Mouse (Mus musculus) adrenal gland, adult 8-10 months (tissue): ENCODE measurements around the gene Cela3a. TPM values are rescaled to one million over a fixed set of nuclear protein-coding genes. Genes with fewer than 3 reads are reported as not detected.
A peak's percentile ranks its signal among the peaks of the same experiment; 100 is the strongest.
"Not testable (repeated sequence)": the region's sequence is repeated elsewhere in the genome, so short reads cannot be mapped to it uniquely, and the experiment has no call there.

Source experiments
- DNase-seq: peaks from one replicate; pipeline ENCODE4 v3.0.0; 2022
- total RNA-seq, 4 experiments: library from RNA; stranded (reverse); gene quantifications; 2 replicates each; pipeline ENCODE4 v1.2.4; 2022

Cela3a gene
- total RNA-seq, 4 experiments from 2014 or later, result not detected

GRCm38 (mm10) chr4:137414936-137415335, 5.3 kb upstream of the Cela3a start:
- no peak for DNase-seq

GRCm38 (mm10) chr4:137412185-137412709, 2.7 kb upstream of the Cela3a start:
- DNase-seq, result not testable (repeated sequence)

GRCm38 (mm10) chr4:137405571-137405970, 4.0 kb downstream of the Cela3a start:
- no peak for DNase-seq

GRCm38 (mm10) chr4:137396641-137397525, 12.7 kb downstream of the Cela3a start:
- DNase-seq, result peak; percentile 79

- DNase-seq, result peak; percentile 57
Measured at GRCm38 (mm10) chr4:137393378-137394135, 16.0 kb downstream of the Cela3a start.

- DNase-seq, result peak; percentile 63
Measured at GRCm38 (mm10) chr4:137392874-137393273, 16.7 kb downstream of the Cela3a start.

- DNase-seq, result no peak
Measured at GRCm38 (mm10) chr4:137391287-137391686, 18.3 kb downstream of the Cela3a start.

- no peak for DNase-seq
Measured at GRCm38 (mm10) chr4:137390196-137390595, 19.4 kb downstream of the Cela3a start.

GRCm38 (mm10) chr4:137388983-137389382, 20.6 kb downstream of the Cela3a start:
- DNase-seq, result no peak

GRCm38 (mm10) chr4:137388059-137388794, 21.4 kb downstream of the Cela3a start:
- peak; percentile 83 for DNase-seq

GRCm38 (mm10) chr4:137387482-137388058, 22.0 kb downstream of the Cela3a start:
- DNase-seq, result no peak

GRCm38 (mm10) chr4:137380702-137381605, 28.6 kb downstream of the Cela3a start:
- DNase-seq, result no peak

GRCm38 (mm10) chr4:137379713-137380255, 29.8 kb downstream of the Cela3a start:
- no peak for DNase-seq

- no peak for DNase-seq
Measured at GRCm38 (mm10) chr4:137379085-137379484, 30.5 kb downstream of the Cela3a start.

GRCm38 (mm10) chr4:137377526-137378304, 31.9 kb downstream of the Cela3a start:
- DNase-seq, result peak; percentile 42

- DNase-seq, result no peak
Measured at GRCm38 (mm10) chr4:137376778-137377177, 32.8 kb downstream of the Cela3a start.

- no peak for DNase-seq
Measured at GRCm38 (mm10) chr4:137375314-137376278, 34.0 kb downstream of the Cela3a start.

- no peak for DNase-seq
Measured at GRCm38 (mm10) chr4:137373711-137374110, 35.9 kb downstream of the Cela3a start.
